Mouse (Mus musculus) ES-E14 (cell line): ENCODE results near the gene Fam227b. TPM values are rescaled to one million over a fixed set of nuclear protein-coding genes. Genes with fewer than 3 reads are reported as not detected.

Experiments
- DNase-seq: peaks from one replicate; pipeline ENCODE4 v3.0.0-alpha.2; 2013; ENCODE audit warnings: low read depth, low spot score
- H3K27ac ChIP-seq: 2 replicates; pipeline ENCODE4 v1.5.1; 2012; ENCODE audit warnings: low read depth, mild to moderate bottlenecking, low read length, moderate library complexity, mixed read lengths; ENCODE audit not compliant: poor library complexity, insufficient read depth, severe bottlenecking
- H3K36me3 ChIP-seq: 2 replicates; pipeline ENCODE4 v1.6.1; 2012; ENCODE audit warnings: mild to moderate bottlenecking, low read length, moderate library complexity, mixed read lengths; ENCODE audit not compliant: control insufficient read depth, poor library complexity, insufficient read depth, severe bottlenecking
- H3K4me1 ChIP-seq, 2 experiments: fragments of 150-350 bp in 1 of 2; sonication (generic) in 1 of 2; 2 replicates each; pipeline ENCODE4 v1.6.1; 2012; ENCODE audit warnings: low read length in 2 of 2, mild to moderate bottlenecking in 1 of 2, mixed read lengths in 1 of 2; ENCODE audit not compliant: control insufficient read depth in 2 of 2, insufficient read depth in 2 of 2, poor library complexity in 1 of 2
- H3K4me3 ChIP-seq, 2 experiments: fragments of 150-350 bp in 1 of 2; sonication (generic) in 1 of 2; 2 replicates each; pipeline ENCODE4 v1.5.1; 2012; ENCODE audit warnings: low read length in 2 of 2, low read depth in 1 of 2, mild to moderate bottlenecking in 1 of 2, mixed read lengths in 1 of 2; ENCODE audit not compliant: insufficient read depth in 1 of 2, poor library complexity in 1 of 2, severe bottlenecking in 1 of 2
- H3K9ac ChIP-seq: 2 replicates; pipeline ENCODE4 v1.6.1; 2012; ENCODE audit warnings: low read depth, mild to moderate bottlenecking, low read length, mixed read lengths; ENCODE audit not compliant: poor library complexity, insufficient read depth, severe bottlenecking
- H3K9me3 ChIP-seq: fragments of 150-350 bp; sonication (generic); 2 replicates; pipeline ENCODE4 v1.6.1; 2012; ENCODE audit warnings: low read depth, mild to moderate bottlenecking, low read length; ENCODE audit not compliant: control insufficient read depth, insufficient read depth
- CHD2 ChIP-seq: IDR thresholded peaks from 2 replicates; pipeline ENCODE4 v1.6.1; 2014; ENCODE audit warnings: mild to moderate bottlenecking, low read depth, low read length, inconsistent platforms
- HCFC1 ChIP-seq: IDR thresholded peaks from 2 replicates; pipeline ENCODE4 v1.6.1; 2012; ENCODE audit warnings: low read length, inconsistent platforms, borderline replicate concordance; ENCODE audit not compliant: insufficient read depth
- MAFK ChIP-seq: IDR thresholded peaks from 2 replicates; pipeline ENCODE4 v1.6.1; 2014; ENCODE audit warnings: mild to moderate bottlenecking, low read depth, low read length, inconsistent platforms; ENCODE audit not compliant: insufficient read depth
- ZC3H11A ChIP-seq: IDR thresholded peaks from 2 replicates; pipeline ENCODE4 v1.6.1; 2012; ENCODE audit warnings: low read depth, mild to moderate bottlenecking, inconsistent platforms, low read length, borderline replicate concordance
- ZNF384 ChIP-seq: IDR thresholded peaks from 2 replicates; pipeline ENCODE4 v1.6.1; 2012; ENCODE audit warnings: low read depth, low read length, inconsistent platforms
- in situ Hi-C, 2 experiments: fragments of 600-800 bp; cut with MboI; formaldehyde crosslinking; loops; one replicate each; pipeline ENCODE4 v1.15.1; 2025; ENCODE audit warnings: low sequenced_read_pairs in 2 of 2, inconsistent platforms in 1 of 2; ENCODE audit not compliant: unreplicated experiment in 2 of 2
- total RNA-seq: library from RNA; depleted of rRNA; stranded (reverse); fragments of 300-350 nt; gene quantifications from 2 replicates; pipeline ENCODE4 v1.2.3, GENCODE M21; 2012

The Fam227b gene
- total RNA-seq, 1 experiment: not detected

DNA sequence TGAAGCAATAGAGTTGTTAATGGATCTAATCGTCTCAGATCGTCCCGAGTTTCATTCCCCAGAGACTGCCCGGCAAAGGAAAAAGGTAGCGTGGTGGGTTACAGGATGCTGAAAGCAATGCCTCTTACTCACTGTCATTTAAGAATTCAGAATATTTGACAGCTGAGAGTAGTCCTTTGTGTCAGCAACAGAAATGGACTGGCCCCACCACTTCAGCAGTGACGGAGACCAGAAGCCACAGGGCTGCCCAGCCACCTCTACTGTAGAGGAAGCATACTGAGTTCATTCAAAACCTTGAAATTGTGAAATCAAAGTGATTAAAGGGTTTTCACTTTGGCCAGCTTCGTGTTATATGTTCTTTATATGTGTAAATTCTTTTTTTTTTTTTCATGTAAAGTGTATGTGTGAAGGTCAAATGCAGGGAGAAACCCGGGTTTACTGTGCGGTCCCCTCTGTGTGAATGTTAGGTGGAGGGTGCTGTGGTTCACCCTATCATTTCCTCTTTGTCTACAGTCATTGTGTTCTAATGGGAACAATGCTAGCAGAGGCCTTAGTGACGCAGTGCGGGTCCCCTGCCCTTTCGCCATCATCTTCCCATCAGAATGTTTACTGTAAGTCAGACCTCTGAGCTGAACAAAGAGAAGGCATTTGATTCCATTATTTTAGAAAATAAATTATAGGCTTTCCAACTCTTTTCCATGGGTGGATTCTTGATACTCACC lies 136.7 kb downstream of the Fam227b start:
- DNase-seq: no peak
- in situ Hi-C loops: no loop called here
- Histone ChIP-seq H3K27ac (no peak overlapping the region), H3K9me3 (no peaks in the 10 kb centered on the region), H3K4me3 (no peak overlapping the region), H3K36me3 (no peaks in the 10 kb centered on the region), H3K4me1 (no peaks in the 10 kb centered on the region), H3K9ac (no peak overlapping the region)
- TF ChIP-seq ZC3H11A: no peak
- TF ChIP-seq MAFK: no peak
- TF ChIP-seq CHD2: no peak
- TF ChIP-seq ZNF384: no peak
- TF ChIP-seq HCFC1: no peak

DNA sequence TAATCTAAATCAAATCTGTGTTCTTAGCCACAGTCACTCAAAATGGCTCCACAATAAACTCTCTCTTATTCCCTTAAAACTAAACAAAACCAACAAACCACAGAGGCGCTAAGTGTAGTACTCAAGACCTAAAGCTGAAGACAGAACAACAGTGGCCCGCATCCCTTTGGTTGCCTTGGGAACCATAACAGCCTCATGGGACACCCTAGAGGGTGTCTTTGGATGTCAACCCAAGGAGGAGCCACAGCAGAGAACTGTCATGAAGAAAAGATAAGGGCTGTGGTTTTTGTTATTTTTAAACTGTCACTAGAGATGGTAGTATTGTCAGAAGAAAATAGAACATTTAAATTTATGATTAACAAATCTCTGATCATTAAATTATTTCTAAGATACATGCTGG lies 145.1 kb downstream of the Fam227b start:
- Histone ChIP-seq H3K4me1 (no peaks in the 10 kb centered on the region), H3K9ac (no peak overlapping the region), H3K9me3 (no peaks in the 10 kb centered on the region), H3K27ac (no peak overlapping the region), H3K4me3 (no peak overlapping the region), H3K36me3 (no peaks in the 10 kb centered on the region)
- no peak for DNase-seq
- no peak for TF ChIP-seq ZC3H11A
- TF ChIP-seq CHD2: no peak
- no peak for TF ChIP-seq HCFC1
- no peak for TF ChIP-seq MAFK
- no peak for TF ChIP-seq ZNF384
- in situ Hi-C loops: no loop called here

DNA sequence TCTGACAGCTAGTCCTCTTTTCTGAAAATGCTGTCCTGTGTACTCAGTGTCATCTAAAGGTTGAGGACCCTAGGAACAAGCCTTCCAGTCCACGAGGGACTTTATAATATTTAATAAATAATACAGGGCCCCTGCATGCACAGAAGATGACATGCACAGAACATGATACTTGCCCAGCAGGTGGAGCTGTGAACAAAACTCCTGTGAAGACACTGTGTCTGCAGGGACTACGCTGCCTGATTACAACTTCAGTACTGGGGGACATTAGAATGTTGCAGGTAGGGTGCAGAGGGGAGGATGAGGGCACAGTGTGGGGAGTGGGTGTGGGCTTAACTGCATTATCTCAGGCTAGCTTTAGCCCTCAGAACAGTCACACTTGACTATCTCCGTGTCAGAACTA lies 145.7 kb downstream of the Fam227b start:
- H3K36me3 ChIP-seq: no peaks in the 10 kb centered on the region
- no peak for TF ChIP-seq CHD2
- TF ChIP-seq HCFC1: no peak
- no peak for TF ChIP-seq ZC3H11A
- no peak for TF ChIP-seq ZNF384
- TF ChIP-seq MAFK: no peak
- no peak overlapping the region for H3K4me3 ChIP-seq
- H3K27ac ChIP-seq: no peak overlapping the region
- H3K9me3 ChIP-seq: no peaks in the 10 kb centered on the region
- no peak for DNase-seq
- H3K9ac ChIP-seq: no peak overlapping the region
- in situ Hi-C loops: no loop called here
- no peaks in the 10 kb centered on the region for H3K4me1 ChIP-seq

DNA sequence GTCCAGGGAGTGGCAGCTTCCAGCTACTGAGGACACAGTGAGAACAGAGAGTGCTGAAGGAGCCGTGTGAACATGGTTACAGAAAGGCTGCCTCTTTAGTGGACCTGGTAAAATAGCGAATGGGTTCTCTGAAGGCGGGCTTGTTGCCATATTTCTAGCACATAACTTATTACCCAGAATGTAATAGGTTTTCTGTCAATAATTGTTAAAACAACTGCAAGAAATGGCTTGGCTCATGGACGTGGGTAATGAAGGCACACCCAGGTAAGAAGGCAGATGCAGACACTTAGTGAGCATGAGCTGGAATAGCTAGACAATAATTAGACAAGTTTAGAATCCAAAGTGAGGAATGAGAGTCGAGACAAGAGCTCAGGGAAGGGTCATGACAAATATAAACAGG lies 149.5 kb downstream of the Fam227b start:
- Histone ChIP-seq H3K27ac (no peak overlapping the region), H3K36me3 (no peaks in the 10 kb centered on the region), H3K4me3 (no peak overlapping the region), H3K9me3 (no peaks in the 10 kb centered on the region), H3K4me1 (no peaks in the 10 kb centered on the region), H3K9ac (no peak overlapping the region)
- in situ Hi-C loops: no loop called here
- no peak for DNase-seq
- TF ChIP-seq ZNF384 (no peak), ZC3H11A (no peak), CHD2 (no peak), HCFC1 (no peak), MAFK (no peak)
